Mouse (Mus musculus) brain, embryonic 14.5 days (tissue): ENCODE data around the gene Wwox. TPM values are rescaled to one million over a fixed set of nuclear protein-coding genes. Genes with fewer than 3 reads are reported as not detected.
A peak's percentile ranks its signal among the peaks of the same experiment; 100 is the strongest.

Experiments
- DNase-seq: peaks from one replicate; pipeline ENCODE4 v3.0.0-alpha.2; 2011; ENCODE audit warnings: low read depth
- CTCF ChIP-seq: fragments of 200-500 bp; IDR thresholded peaks from 2 replicates; pipeline ENCODE4 v1.5.1; 2012; ENCODE audit warnings: inconsistent platforms, mild to moderate bottlenecking, moderate library complexity, borderline replicate concordance; ENCODE audit not compliant: insufficient read depth, insufficient read length; ENCODE audit errors: extremely low read depth
- POLR2A ChIP-seq: fragments of 200-500 bp; IDR thresholded peaks from 2 replicates; pipeline ENCODE4 v1.6.1; 2012; ENCODE audit warnings: mild to moderate bottlenecking, inconsistent platforms, borderline replicate concordance; ENCODE audit not compliant: poor library complexity, insufficient read depth, insufficient read length, severe bottlenecking; ENCODE audit errors: extremely low read depth
- polyA plus RNA-seq: library from polyadenylated mRNA; depleted of rRNA; stranded (reverse); fragments of >200 nt; gene quantifications from 2 replicates; pipeline ENCODE4 v1.2.3, GENCODE M21; 2012

Gene Wwox
- polyA plus RNA-seq, 1 experiment: 11.0 TPM

DNA sequence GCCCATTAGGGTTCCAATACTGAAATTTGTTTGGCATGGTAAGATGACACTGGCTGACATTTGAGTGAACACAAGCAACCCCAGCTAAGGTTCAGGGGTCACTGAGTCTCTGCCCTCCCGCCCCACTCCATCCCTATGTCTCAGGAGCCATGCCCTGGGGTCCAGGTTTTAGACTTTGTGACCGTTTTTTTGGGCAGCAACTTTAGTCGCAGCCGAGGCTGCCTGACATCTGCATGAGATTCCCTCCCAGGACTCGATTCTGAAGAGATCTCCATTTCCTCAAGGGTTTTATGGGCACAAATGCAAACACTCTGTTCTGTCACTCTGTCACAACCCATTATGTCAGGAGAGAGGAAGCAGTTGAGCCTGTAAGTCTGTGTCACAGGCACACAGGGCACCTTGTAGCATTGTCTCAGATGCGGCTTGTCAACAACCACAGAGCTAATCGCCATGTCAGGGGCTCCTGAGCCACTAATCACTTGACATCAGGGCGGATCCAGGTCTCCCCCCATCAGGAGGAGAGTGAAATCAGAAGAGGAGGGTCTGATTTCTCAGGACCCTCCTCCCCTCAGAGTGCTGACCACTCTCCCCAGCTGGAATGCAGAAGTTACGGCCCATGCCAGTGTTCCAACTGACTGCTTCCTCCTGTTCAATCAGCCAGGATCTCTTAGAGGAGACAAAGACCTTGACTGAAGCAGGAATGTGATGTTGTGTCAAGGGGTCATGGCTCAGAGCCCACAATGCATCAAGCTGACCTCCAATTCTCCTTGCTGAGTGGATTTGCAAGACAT, 704.3 kb downstream of the Wwox start:
- no peak for DNase-seq
- no peak for TF ChIP-seq POLR2A
- TF ChIP-seq CTCF: no peak

DNA sequence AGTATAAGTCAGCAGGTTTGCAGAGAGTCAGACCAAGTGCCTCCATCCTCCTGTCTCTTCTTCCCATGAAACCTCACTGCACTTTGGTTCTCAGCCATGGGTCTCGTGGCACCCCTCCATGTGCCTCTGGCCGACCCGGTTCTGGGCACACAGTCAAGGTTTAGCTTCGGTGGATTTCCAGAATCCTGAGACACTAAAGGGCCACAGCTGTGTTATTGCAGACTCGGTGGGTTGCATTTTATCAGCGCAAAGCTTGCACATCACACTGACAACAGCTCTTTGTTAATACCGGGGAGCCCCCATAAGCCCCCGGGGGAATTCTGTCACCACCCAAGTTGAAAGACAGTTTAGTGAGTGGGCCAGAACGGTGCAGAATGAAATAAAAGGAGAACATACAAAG, 707.6 kb downstream of the Wwox start:
- peak; percentile 64 for DNase-seq
- TF ChIP-seq CTCF (no peak), POLR2A (no peak)

GRCm38 (mm10) chr8:115150446-115151109, 711.1 kb downstream of the Wwox start:
- peak; percentile 64 for DNase-seq
- TF ChIP-seq POLR2A (no peak), CTCF (no peak)

- no peak for DNase-seq
- no peak for TF ChIP-seq CTCF
- no peak for TF ChIP-seq POLR2A
Observed at GRCm38 (mm10) chr8:115151416-115151815, 712.0 kb downstream of the Wwox start.

- peak; percentile 95 for DNase-seq
- TF ChIP-seq CTCF: no peak
Observed at GRCm38 (mm10) chr8:115154096-115154495, 714.6 kb downstream of the Wwox start.

- TF ChIP-seq POLR2A (no peak), CTCF (no peak)
Observed at GRCm38 (mm10) chr8:115156142-115156541, 716.7 kb downstream of the Wwox start.

DNA sequence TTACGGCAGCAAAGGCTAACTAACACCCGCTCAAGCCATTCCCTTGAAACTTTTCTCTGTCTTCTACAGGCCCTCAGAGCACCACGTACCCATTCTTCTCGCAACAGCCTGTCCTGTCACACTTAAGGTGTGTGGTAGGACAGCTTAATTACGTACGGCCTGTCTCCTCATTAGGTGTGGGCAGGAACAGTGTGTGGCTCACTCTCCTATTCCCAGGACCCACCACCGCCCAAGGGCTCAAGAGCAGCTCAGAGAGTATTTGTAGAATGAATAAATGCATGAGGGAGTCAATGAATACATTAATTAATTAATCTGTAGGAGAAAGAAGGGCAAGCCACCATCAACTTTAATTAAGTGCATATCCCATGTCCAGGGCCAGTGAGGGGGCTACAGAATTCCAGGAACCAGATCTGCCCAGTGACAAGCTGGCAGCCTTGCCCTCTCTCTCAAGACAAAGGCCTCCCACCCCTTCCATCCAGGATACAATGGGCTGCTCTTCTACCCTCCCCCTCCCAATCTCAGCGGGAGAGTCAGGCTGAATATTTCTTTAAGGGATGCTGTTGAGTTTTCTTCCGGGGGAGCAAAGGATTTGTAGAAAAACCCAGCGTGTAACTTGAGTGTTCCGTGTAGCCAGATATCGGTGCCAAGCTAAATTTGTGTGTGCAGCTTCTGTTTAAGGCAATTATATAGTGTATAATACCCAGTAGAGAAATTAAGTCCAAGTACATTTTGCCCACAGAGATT, 718.7 kb downstream of the Wwox start:
- DNase-seq: peak; percentile 96
- TF ChIP-seq POLR2A (no peak), CTCF (no peak)

More at GRCm38 (mm10) chr8:115156142-115156541, 716.7 kb downstream of the Wwox start:
- no peak for DNase-seq

DNA sequence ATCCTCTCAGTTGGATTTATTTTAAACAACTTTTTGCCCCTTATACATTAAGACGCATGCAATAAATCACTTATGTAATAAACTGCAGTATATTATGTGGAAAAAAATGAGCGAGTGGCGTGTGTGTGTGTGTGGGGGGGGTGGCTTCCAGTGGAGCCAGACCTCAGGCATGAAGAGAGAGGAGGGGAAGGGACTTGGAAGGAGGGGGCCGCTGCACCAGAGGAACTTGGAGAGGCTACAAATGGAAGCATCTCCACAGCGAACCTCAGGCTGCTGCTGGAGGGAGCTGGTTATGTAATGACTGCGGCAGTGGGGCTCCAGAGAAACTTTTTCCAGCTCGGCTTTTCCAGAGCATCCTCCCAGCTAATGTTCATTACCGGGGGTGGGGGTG, 719.3 kb downstream of the Wwox start:
- no peak for TF ChIP-seq CTCF
- no peak; the same call in 1 of the 2 replicates for TF ChIP-seq POLR2A
- peak; percentile 85 for DNase-seq

DNA sequence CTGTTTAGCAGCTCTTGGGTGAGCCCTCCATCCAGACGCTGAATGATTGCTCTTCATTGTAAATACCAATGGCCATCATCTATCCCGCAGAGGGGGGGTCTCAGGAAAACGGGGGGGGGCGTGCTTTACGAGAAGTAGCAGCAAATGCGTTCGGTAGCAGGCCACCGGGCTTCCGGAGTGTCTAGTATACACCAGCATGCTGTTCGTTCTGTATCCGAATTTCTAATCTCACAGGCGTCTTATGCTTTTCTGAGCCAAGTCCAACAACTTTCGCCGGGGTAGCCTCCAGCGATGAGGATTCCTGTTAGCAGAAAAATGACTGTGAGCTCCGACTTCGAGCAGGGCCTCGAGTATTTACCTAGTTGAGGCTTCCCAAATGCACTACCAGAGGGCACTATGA, 719.8 kb downstream of the Wwox start:
- DNase-seq: peak; percentile 70
- TF ChIP-seq CTCF (no peak), POLR2A (no peak)

GRCm38 (mm10) chr8:115159711-115160374, 720.4 kb downstream of the Wwox start:
- peak; percentile 86 for DNase-seq
- TF ChIP-seq POLR2A (no peak), CTCF (peak; percentile 42; the same call in 1 of the 2 replicates)

GRCm38 (mm10) chr8:115160407-115160806, 721.0 kb downstream of the Wwox start:
- no peak for DNase-seq
- TF ChIP-seq POLR2A (no peak), CTCF (no peak)

DNA sequence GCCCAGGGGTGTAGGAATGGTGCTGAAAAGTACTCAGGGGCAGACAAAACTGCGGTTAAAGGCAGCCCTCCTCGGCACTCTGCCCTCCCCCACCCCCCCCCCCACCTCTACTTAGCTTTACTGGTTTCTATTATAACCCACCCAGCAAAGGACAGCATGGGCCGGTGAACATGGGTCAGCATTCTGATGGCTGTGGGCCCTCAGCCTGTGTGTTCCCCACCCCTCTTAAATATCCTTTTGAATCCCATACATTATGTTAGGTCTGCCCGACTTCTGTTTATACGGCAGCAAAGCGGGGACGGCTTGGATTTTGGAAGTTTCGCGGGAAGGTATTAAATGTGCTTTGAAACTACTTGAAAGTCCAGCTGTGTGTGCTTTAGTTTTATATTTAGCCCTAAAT, 722.1 kb downstream of the Wwox start:
- no peak for DNase-seq
- TF ChIP-seq POLR2A: no peak
- no peak for TF ChIP-seq CTCF
